Mouse (Mus musculus) ES-Bruce4 (cell line): Measurements from ENCODE around the gene Stn1.

Source experiments
- CTCF ChIP-seq: IDR thresholded peaks from one replicate; pipeline ENCODE4 v1.8.1; 2011; ENCODE audit warnings: low read depth, low read length
- EP300 ChIP-seq: IDR thresholded peaks from 2 replicates; pipeline ENCODE4 v1.6.1; 2011; ENCODE audit warnings: low read depth, low read length; ENCODE audit not compliant: insufficient read depth

GRCm38 (mm10) chr19:47563715-47564114 lies 26.4 kb upstream of the Stn1 start:
- TF ChIP-seq EP300 (no peak), CTCF (no peak)
